Mouse (Mus musculus) heart, adult 10 weeks (tissue): Measurements from ENCODE around the gene Vmn1r89. TPM values are rescaled to one million over a fixed set of nuclear protein-coding genes. Genes with fewer than 3 reads are reported as not detected.

Experiments used
- polyA plus RNA-seq: library from polyadenylated mRNA; stranded (reverse); fragments of 350-450 nt; fragmentation: Illumina TruSeq; extraction: RNeasy Lipid Tissue Mini Kit (QIAGEN cat#74804); gene quantifications from one replicate; pipeline ENCODE4 v1.2.3, GENCODE M21; 2014; ENCODE audit warnings: low read depth, low replicate concordance

Gene Vmn1r89
- polyA plus RNA-seq, result not detected

DNA sequence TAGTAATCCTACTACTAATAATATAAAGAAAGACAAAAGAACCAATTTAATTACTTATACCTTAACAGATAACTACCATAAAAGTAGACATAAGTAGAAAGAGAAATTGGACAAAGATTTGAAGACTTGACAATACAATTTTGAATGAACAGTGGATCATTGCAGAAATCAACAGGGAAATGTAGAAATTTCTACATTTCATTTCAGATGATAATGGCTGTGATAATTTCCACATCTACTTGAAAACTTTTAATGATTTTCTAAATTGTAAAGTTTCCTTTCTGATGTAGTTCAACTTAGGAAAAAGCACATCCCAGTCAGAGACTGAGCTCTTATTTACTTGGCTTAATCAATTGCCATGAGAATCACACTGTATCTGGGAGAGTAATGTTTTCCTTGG, at the start of gene Vmn1r89:
Gene Vmn1r89, plus strand, starts transcription at position 301 of the 400 bp plus-strand sequence.

Other genes starting within 250 kb of the Vmn1r89 start
- gene Zfp324, start 247.2 kb upstream of the Vmn1r89 start, polyA plus RNA-seq, result 2.5 TPM
- gene Zfp446, start 235.2 kb upstream of the Vmn1r89 start, polyA plus RNA-seq, result 5.0 TPM
- 0.63 TPM for gene Slc27a5, start 214.8 kb upstream of the Vmn1r89 start, polyA plus RNA-seq
- gene Trim28, start 213.9 kb upstream of the Vmn1r89 start, polyA plus RNA-seq, result 95.8 TPM
- 4.7 TPM for gene Zbtb45, start 203.0 kb upstream of the Vmn1r89 start, polyA plus RNA-seq
- gene Chmp2a, start 178.2 kb upstream of the Vmn1r89 start, polyA plus RNA-seq, result 178 TPM
- gene Ube2m, start 174.7 kb upstream of the Vmn1r89 start, polyA plus RNA-seq, result 200 TPM
- 0.29 TPM for gene Mzf1, start 158.3 kb upstream of the Vmn1r89 start, polyA plus RNA-seq
- gene Vmn1r85, start 117.8 kb upstream of the Vmn1r89 start, polyA plus RNA-seq, result not detected
- not detected for gene Vmn1r86, start 93.1 kb upstream of the Vmn1r89 start, polyA plus RNA-seq
- gene Vmn1r87, start 72.9 kb upstream of the Vmn1r89 start, polyA plus RNA-seq, result not detected
- not detected for gene Vmn1r88, start 53.5 kb upstream of the Vmn1r89 start, polyA plus RNA-seq
- 3.0 TPM for gene Lig1, start 64.3 kb downstream of the Vmn1r89 start, polyA plus RNA-seq
- gene Zswim9, start 65.7 kb downstream of the Vmn1r89 start, polyA plus RNA-seq, result 11.2 TPM
- gene Pla2g4c, start 111.6 kb downstream of the Vmn1r89 start, polyA plus RNA-seq, result 0.26 TPM
- not detected for gene Cabp5, start 185.1 kb downstream of the Vmn1r89 start, polyA plus RNA-seq
- not detected for gene Bsph1, start 237.8 kb downstream of the Vmn1r89 start, polyA plus RNA-seq